Mouse (Mus musculus) left cerebral cortex, adult 11 months (tissue): ENCODE data around the gene Ggt7.
"Not testable (repeated sequence)": the region's sequence is repeated elsewhere in the genome, so short reads cannot be mapped to it uniquely, and the experiment has no call there.

ENCODE experiments used
- DNase-seq: peaks from one replicate; pipeline ENCODE4 v3.0.0; 2022; ENCODE audit warnings: low spot score

Ggt7 gene

GRCm38 (mm10) chr2:155507721-155508470 lies 10.1 kb downstream of the Ggt7 start:
- DNase-seq, result no peak

DNA sequence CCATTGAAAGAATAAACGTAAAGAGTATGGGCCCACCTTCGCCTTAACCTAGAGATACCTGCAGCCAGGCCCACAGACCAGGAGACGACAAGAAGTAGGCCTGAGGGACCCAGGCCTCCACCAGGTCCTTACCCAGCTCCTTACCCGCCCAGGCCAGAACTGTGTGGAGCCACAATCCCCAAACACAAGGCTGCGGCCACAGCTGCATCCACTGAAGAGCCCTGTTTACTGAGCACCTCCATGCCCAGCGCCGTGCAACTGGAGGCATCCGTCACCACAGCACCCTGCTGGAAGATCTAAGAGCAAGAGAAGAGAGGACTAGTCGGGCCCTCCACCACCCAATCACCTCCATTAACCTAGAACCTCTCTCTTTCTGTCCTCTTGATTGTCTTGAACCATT lies 12.2 kb downstream of the Ggt7 start:
- no peak for DNase-seq

DNA sequence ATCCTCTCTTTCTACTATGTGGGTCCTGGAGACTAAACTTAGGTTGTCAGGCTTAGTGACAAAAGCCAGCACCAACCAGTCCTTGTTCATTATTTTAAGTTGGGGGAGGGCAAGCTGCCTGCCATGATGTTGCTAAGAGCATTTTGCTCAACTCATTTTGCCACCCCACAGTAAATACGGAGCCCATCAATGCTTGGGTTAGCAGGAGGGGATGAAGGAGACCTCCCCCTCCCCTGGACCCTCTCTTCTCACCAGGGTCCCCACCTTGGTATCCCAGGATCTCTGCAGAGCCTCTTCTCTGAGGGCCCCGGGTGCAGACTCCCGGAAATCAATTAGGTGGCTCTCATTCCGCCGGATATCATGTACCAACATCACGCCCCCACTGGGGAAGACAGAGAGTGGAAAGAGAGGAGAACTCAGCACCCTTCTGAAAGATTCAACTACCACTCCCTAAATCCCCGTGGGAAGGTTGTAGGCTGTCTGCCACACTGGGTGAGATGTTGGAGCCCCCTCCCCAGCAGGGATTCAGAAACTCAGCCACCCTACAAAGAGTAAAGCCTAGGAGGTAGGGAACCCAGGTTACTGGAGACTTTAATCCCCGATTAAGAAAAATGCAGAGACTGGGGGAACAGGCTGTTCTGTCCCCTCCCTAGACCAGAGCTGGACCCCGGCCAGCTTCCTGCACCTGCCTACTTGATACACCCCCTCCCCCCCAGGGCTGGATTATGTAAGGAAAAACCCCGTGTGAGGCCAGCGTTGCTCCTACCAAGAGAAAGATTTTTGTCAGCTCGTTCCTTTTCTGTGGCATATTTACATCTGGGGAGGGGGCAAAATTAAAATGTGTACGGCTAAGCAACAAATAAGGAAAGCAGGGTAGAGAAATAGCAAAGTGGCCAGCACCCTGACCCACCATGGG lies 13.3 kb downstream of the Ggt7 start:
- DNase-seq, result no peak

- DNase-seq, result no peak
Measured at GRCm38 (mm10) chr2:155502596-155502995, 15.4 kb downstream of the Ggt7 start.

GRCm38 (mm10) chr2:155490998-155491397 lies 27.0 kb downstream of the Ggt7 start:
- DNase-seq, result no peak

DNA sequence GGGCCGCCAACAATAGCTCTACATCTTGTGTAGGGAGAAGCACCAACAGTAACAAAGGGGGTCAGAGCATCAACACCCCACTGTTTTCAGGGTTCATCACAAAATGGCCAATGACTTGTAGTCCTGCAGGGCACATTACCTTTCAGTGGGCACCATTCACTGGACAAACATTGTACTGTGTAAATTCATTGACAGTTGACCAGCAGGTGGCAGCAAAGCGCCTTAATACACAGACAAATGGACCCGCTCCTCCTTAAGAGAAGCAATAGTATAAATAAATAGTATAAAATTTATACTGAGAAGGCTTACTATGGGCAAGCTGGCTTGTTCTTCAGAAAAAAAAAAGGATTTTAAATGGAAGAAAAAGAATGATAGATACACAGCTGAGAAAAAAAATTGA lies 36.0 kb downstream of the Ggt7 start:
- DNase-seq, result no peak

DNA sequence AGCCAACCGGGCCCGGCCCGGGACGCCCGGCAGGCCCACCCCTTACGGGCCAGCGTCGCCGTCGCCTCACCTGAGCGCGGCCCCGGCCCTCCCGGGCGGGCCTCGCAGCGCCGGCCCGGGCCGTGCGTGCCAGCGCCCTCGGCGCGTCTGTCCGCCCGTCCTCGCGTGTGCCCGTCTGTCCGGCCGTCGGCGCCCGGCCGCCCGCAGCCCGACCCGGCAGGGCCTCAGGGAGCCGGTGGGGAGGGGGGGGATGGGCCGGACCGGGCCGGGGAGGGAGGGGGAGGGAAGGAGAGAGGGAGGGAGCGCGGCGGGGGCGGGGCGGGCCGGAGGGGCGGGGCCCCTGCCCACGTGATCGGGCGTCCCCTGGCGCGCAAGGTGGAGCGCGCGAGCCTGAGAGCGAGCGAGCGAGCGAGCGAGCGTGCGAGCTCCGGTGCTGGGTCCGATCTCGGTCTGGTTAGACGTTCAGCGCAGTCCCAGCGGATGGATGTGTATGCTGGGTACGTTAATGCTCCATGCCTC lies 44.4 kb downstream of the Ggt7 start, which contains the start of gene Ncoa6:
Gene Ncoa6, minus strand, starts transcription at position 325 of the 519 bp plus-strand sequence.
- DNase-seq, result no peak

GRCm38 (mm10) chr2:155472671-155473569 lies 45.1 kb downstream of the Ggt7 start:
- DNase-seq, result no peak

GRCm38 (mm10) chr2:155466861-155467260 lies 51.2 kb downstream of the Ggt7 start:
- no peak for DNase-seq

GRCm38 (mm10) chr2:155453591-155453990 lies 64.4 kb downstream of the Ggt7 start:
- DNase-seq, result no peak

DNA sequence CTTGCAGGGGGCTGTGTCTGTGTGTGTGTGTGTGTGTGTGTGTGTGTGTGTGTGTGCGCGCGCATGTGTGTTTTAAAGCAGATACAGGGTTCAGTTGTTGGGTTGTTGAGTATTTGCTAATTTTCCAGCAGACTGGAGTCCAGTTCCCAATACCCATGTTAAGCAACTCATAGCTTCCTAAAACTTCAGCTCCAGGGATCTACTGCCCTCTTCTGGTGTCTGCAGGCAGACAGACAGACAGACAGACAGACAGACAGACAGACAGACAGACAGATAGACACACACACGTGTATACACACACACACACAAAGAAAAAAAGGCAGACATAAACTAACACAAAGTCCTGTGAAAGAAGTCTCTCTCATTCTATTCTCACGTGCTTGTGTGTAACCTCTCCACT lies 66.8 kb downstream of the Ggt7 start:
- DNase-seq, result no peak

GRCm38 (mm10) chr2:155447906-155448305 lies 70.1 kb downstream of the Ggt7 start:
- not testable (repeated sequence) for DNase-seq

DNA sequence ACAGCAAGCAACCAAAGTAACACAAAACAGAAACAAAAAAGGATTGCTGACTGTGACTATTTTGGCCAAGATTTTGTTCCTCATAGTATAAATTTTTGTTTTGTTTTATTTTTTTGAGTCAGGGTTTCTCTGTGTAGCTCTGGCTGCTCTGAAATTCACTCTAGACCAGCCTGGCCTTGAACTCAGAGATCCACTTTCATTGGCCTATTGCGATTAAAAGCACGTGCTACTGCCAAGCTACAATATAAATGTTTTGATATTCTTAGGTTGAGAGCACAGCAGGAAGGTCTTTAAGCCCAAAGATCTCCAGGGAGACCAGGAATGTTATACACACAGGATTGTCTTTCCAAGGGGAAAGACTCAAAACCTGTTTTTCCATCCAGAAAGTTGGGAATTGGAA lies 74.6 kb downstream of the Ggt7 start:
- DNase-seq, result no peak

DNA sequence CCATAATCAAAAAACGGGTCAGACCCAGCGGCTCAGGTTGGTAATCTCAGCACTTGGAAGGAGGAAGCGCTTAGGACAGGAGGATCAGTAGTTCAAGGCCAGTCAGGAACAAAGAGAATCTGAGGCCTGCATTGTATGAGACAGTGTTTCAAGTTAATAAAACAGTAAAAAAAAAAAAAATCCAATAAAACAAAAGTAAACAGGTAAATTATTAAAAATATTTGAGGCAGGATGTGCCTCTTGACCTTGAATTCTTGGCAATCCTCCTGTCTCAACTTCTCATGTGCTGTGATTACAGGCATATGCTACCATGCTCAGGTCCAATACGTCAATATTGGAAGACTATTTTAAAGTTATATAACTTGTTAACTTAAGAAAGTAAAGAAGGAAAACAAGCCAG lies 75.1 kb downstream of the Ggt7 start:
- DNase-seq, result no peak
